Mouse (Mus musculus): ENCODE measurements around the gene Arhgap44. TPM values are rescaled to one million over a fixed set of nuclear protein-coding genes. Genes with fewer than 3 reads are reported as not detected.

Gene Arhgap44
- polyA plus RNA-seq, 1 experiment from 2014 or later = 6.3 TPM

GRCm38 (mm10) chr11:65058224-65058908 is 104.4 kb downstream of the Arhgap44 start:
- no peak overlapping the region for H3K4me3 ChIP-seq (replicated peaks; ENCODE audit: low read depth, low read length)
- no peak overlapping the region for H3K27ac ChIP-seq
- DNase-seq (ENCODE audit: low spot score) = no peak
- H3K4me1 ChIP-seq (replicated peaks; ENCODE audit: insufficient read depth, low read length) = no peaks in the 10 kb centered on the region
- no peak overlapping the region for H3K4me2 ChIP-seq (ENCODE audit: low read length)
- no peaks in the 10 kb centered on the region for H3K27me3 ChIP-seq (ENCODE audit: insufficient read depth, low read length)
- no peaks in the 10 kb centered on the region for H3K36me3 ChIP-seq (ENCODE audit: insufficient read depth, low read length)
- H3K9ac ChIP-seq (ENCODE audit: low read depth, low read length) = no peak overlapping the region
- TF ChIP-seq CTCF (IDR thresholded peaks at IDR 0.05; ENCODE audit: low read depth) = no peak
- H3K9me3 ChIP-seq (replicated peaks; ENCODE audit: low read length) = no peaks in the 10 kb centered on the region
- 71% methylated on average over 7 of the region's 7 CpGs for WGBS
- no peak for ATAC-seq (replicated peaks; ENCODE audit: low FRiP score, low read depth)

DNA sequence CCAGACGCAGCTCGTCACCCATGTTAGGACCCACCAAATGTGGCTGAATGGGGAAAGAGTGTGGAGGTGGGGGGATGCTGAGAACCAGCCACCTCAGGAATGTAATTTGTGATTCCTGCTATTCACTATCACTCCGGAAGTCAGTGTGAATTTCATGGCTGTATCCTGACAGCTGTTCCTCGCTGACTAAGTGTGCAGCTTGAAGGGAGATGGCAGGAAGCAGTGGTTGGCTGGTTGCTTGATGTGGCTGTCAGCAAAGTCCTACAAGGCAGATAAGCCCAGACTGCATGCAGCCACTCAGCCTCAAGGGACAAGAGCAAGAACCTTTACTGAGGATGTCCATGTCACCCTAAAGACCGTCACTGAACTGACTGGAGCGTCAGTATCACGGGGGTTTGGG is 107.2 kb downstream of the Arhgap44 start:
- no peaks in the 10 kb centered on the region for H3K4me1 ChIP-seq (replicated peaks; ENCODE audit: insufficient read depth, low read length)
- no peak overlapping the region for H3K27ac ChIP-seq
- ATAC-seq (replicated peaks; ENCODE audit: low FRiP score, low read depth) (no peak), DNase-seq (ENCODE audit: low spot score) (no peak)
- H3K4me2 ChIP-seq (ENCODE audit: low read length) = no peak overlapping the region
- H3K9ac ChIP-seq (ENCODE audit: low read depth, low read length) = no peak overlapping the region
- H3K36me3 ChIP-seq (ENCODE audit: insufficient read depth, low read length) = no peaks in the 10 kb centered on the region
- no peak overlapping the region for H3K4me3 ChIP-seq (replicated peaks; ENCODE audit: low read depth, low read length)
- no peak for TF ChIP-seq CTCF (IDR thresholded peaks at IDR 0.05; ENCODE audit: low read depth)
- WGBS = 78% methylated on average over 7 of the region's 7 CpGs
- no peaks in the 10 kb centered on the region for H3K9me3 ChIP-seq (replicated peaks; ENCODE audit: low read length)
- no peaks in the 10 kb centered on the region for H3K27me3 ChIP-seq (ENCODE audit: insufficient read depth, low read length)

DNA sequence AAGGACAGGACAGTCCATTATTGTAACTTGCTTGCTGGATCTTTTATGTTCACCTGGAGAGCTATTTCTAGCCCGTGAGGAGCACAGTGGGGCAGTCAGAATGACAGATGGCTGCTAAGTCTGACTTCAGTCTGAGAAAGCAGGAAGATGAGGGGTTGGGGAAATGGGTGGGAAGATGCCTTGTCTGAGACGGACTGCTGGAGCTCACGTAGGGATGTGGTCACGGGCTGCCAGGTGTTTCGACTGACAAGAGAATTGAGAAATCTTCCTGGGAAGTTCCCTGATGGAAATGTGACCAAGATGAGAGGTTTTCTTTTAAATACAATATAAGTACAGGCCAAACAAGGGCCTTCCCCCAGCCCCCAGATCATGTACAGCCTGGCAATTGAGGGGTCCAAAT is 108.5 kb downstream of the Arhgap44 start:
- DNase-seq (ENCODE audit: low spot score) = no peak
- H3K4me1 ChIP-seq (replicated peaks; ENCODE audit: insufficient read depth, low read length) = no peaks in the 10 kb centered on the region
- H3K36me3 ChIP-seq (ENCODE audit: insufficient read depth, low read length) = no peaks in the 10 kb centered on the region
- 67% methylated on average over 5 of the region's 5 CpGs for WGBS
- no peak overlapping the region for H3K4me2 ChIP-seq (ENCODE audit: low read length)
- no peak for TF ChIP-seq CTCF (IDR thresholded peaks at IDR 0.05; ENCODE audit: low read depth)
- no peak overlapping the region for H3K9ac ChIP-seq (ENCODE audit: low read depth, low read length)
- no peak overlapping the region for H3K4me3 ChIP-seq (replicated peaks; ENCODE audit: low read depth, low read length)
- no peaks in the 10 kb centered on the region for H3K27me3 ChIP-seq (ENCODE audit: insufficient read depth, low read length)
- no peak for ATAC-seq (replicated peaks; ENCODE audit: low FRiP score, low read depth)
- no peaks in the 10 kb centered on the region for H3K9me3 ChIP-seq (replicated peaks; ENCODE audit: low read length)
- no peak overlapping the region for H3K27ac ChIP-seq

GRCm38 (mm10) chr11:65050819-65051218 is 111.9 kb downstream of the Arhgap44 start:
- Histone ChIP-seq H3K27me3 (ENCODE audit: insufficient read depth, low read length) (no peaks in the 10 kb centered on the region), H3K9me3 (replicated peaks; ENCODE audit: low read length) (no peaks in the 10 kb centered on the region), H3K4me1 (replicated peaks; ENCODE audit: insufficient read depth, low read length) (no peaks in the 10 kb centered on the region), H3K36me3 (ENCODE audit: insufficient read depth, low read length) (no peaks in the 10 kb centered on the region), H3K4me2 (ENCODE audit: low read length) (no peak overlapping the region), H3K27ac (no peak overlapping the region), H3K4me3 (replicated peaks; ENCODE audit: low read depth, low read length) (no peak overlapping the region), H3K9ac (ENCODE audit: low read depth, low read length) (no peak overlapping the region)
- ATAC-seq (replicated peaks; ENCODE audit: low FRiP score, low read depth) (no peak), DNase-seq (ENCODE audit: low spot score) (no peak)
- TF ChIP-seq CTCF (IDR thresholded peaks at IDR 0.05; ENCODE audit: low read depth) = no peak
- 91% methylated on average over 5 of the region's 5 CpGs for WGBS

DNA sequence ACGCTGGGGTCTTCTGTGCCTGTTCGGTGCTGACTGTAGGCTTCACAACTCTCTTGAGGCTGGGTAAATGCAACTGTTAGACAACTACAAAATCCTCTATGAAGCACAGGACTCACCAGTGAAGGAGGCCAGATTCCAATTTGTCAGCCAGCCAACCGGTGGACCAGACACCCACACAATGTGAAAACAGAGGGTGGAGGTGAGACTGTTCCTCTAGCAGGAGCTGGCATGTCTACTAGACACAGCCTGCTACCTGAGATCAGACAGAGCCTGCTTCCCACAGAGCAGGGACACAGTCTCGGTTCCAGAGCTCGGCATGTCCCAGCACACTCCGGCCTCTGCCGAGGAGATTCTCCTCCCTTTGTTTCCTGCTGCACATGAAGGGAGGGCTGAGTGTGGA is 113.7 kb downstream of the Arhgap44 start:
- Histone ChIP-seq H3K9me3 (replicated peaks; ENCODE audit: low read length) (no peaks in the 10 kb centered on the region), H3K27ac (no peak overlapping the region), H3K4me1 (replicated peaks; ENCODE audit: insufficient read depth, low read length) (no peaks in the 10 kb centered on the region), H3K4me3 (replicated peaks; ENCODE audit: low read depth, low read length) (no peak overlapping the region), H3K36me3 (ENCODE audit: insufficient read depth, low read length) (no peaks in the 10 kb centered on the region), H3K27me3 (ENCODE audit: insufficient read depth, low read length) (no peaks in the 10 kb centered on the region), H3K9ac (ENCODE audit: low read depth, low read length) (no peak overlapping the region), H3K4me2 (ENCODE audit: low read length) (no peak overlapping the region)
- ATAC-seq (replicated peaks; ENCODE audit: low FRiP score, low read depth) (no peak), DNase-seq (ENCODE audit: low spot score) (no peak)
- TF ChIP-seq CTCF (IDR thresholded peaks at IDR 0.05; ENCODE audit: low read depth) = no peak
- 84% methylated on average over 7 of the region's 7 CpGs for WGBS

DNA sequence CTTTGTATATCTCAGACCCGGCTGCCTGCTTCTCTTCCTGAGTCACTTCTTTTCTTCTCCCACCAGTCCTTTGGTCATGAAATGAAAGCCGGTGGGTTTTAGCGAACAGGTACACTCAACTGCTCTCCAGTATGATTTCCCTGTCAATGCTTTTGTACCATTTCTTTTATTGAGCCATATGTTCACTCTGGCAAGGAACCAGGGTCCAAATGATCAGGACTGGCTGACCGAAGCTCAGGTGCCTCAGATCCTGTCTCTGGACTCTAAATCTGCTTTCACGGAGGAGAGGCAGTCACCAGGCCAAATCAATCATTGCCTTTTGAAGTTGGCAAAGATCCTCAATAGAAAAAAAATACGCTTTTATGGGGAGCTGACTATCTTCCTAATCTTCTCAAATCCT is 122.2 kb downstream of the Arhgap44 start:
- no peak for TF ChIP-seq CTCF (IDR thresholded peaks at IDR 0.05; ENCODE audit: low read depth)
- WGBS = 77% methylated on average over 6 of the region's 6 CpGs

More for the DNA sequence above, 122.2 kb downstream of the Arhgap44 start:
- DNase-seq (ENCODE audit: low spot score) (no peak), ATAC-seq (replicated peaks; ENCODE audit: low FRiP score, low read depth) (no peak)
- Histone ChIP-seq H3K27ac (no peak overlapping the region), H3K36me3 (ENCODE audit: insufficient read depth, low read length) (no peaks in the 10 kb centered on the region), H3K4me1 (replicated peaks; ENCODE audit: insufficient read depth, low read length) (no peaks in the 10 kb centered on the region), H3K4me2 (ENCODE audit: low read length) (no peak overlapping the region), H3K9ac (ENCODE audit: low read depth, low read length) (no peak overlapping the region), H3K9me3 (replicated peaks; ENCODE audit: low read length) (no peaks in the 10 kb centered on the region), H3K4me3 (replicated peaks; ENCODE audit: low read depth, low read length) (no peak overlapping the region), H3K27me3 (ENCODE audit: insufficient read depth, low read length) (no peaks in the 10 kb centered on the region)

Data from kidney, postnatal 0 days (tissue).